Mouse (Mus musculus) olfactory bulb, adult 2 months (tissue): ENCODE measurements at regions not wholly inside any gene's neighbourhood (a gene's known extent, or its start where the extent isn't known, plus 50 kb on each side); places are given as distances from the start of the nearest gene placed in this dataset.

Source experiments
- CTCF ChIP-seq: fragments of 200-500 bp; IDR thresholded peaks from 2 replicates; pipeline ENCODE4 v1.5.1; 2012; ENCODE audit warnings: low read depth, mild to moderate bottlenecking, low read length, moderate library complexity; ENCODE audit not compliant: insufficient read depth
- POLR2A ChIP-seq: fragments of 200-500 bp; IDR thresholded peaks from 2 replicates; pipeline ENCODE4 v1.6.1; 2012; ENCODE audit warnings: mild to moderate bottlenecking, low read depth, low read length, moderate library complexity; ENCODE audit not compliant: insufficient read depth

DNA sequence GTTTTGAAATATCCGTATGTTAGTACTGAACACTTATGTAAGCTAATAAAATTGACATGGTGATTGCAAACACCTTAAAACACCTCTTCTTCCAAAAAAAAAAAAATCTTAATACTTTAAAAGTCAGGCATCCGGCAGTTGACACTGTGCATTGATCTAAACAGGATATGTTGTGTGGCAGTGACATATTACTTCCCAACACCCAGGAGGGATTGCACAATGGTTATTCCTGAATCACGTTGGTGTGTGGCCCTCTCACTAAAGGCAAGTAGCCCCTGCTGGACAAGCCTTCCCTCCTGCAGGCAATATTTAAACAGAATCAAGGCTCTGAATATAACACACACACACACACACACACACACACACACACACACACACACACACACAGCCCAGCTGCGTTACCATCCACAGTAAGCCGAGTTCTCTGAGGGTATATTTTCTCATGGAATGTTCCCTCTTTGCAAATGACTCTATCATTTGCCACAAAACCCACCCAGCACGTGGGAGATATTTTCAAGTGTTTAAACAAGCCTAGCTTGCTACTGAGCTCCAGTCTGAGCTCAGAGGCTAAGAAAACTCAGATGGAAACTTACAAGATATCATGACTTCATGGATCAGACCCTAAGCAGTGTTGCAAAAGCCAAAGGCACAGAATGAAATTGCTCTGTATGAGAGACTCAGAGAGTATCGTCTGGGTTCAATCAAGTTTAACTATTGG lies 128.8 kb upstream of the Lyplal1 start:
- no peak for TF ChIP-seq CTCF
- TF ChIP-seq POLR2A, result no peak
